Mouse (Mus musculus) kidney, adult 11 months (tissue): ENCODE measurements around the gene Tmem229b.
"Not testable (repeated sequence)": the region's sequence is repeated elsewhere in the genome, so short reads cannot be mapped to it uniquely, and the experiment has no call there.

Experiments
- DNase-seq: peaks from one replicate; pipeline ENCODE4 v3.0.0; 2022

The Tmem229b gene

DNA sequence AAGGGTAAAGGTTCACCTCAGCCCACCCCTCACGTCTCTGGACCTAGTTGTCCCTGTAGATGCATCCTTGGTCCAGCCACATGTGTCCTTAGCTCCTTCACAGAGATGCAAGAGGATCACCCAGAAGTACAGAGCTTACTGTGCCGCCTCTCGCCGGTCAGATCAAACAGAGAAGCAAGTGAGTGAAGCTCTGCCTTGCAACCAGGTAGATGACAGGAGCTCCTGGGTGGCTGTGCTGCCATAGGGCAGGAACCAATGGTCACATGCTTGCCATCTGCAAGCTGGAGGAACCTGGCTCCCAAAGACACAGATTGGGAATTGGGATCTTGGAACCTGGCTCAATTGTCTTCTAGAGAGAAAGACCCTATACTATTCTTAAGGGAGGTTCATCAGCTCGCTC is 2.0 kb downstream of the Tmem229b start:
- DNase-seq = no peak

DNA sequence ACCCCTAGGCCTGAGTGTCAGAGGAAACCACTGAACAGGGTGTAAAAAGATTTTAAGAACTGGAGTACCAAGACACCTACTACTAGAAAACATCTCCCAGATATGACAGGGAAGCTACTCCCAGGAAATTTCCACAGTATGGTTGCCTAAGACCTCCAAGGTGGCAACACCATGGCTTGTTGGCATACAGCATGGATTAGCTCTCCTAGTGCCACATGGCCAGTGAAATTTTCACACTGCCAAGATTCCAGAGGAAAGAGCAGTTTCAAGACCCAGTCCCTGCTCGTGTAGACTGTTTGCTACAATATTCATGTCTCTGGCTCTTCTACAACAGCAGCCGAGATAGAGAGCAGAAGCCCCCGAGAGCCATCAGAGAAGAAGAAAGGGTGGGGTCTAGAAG is 4.4 kb downstream of the Tmem229b start:
- no peak for DNase-seq

DNA sequence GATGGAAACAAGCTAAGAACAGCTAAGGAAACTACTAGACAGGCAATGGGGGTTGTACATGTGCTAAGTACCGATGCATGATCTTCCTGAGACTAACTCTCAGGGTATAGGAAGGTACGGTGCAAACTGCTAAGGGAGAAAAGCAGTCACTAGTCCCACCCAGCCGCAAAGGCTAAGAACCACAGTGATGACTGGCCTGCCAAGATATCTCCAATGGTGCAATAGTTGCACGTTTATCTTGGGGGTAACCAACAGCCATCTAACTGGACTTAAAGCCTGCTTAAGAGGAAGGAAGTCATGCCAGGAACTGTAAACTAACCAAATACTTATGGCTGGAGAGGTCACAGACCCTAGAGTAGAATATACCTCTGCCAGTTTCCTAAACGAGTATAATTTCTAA is 5.0 kb downstream of the Tmem229b start:
- no peak for DNase-seq

DNA sequence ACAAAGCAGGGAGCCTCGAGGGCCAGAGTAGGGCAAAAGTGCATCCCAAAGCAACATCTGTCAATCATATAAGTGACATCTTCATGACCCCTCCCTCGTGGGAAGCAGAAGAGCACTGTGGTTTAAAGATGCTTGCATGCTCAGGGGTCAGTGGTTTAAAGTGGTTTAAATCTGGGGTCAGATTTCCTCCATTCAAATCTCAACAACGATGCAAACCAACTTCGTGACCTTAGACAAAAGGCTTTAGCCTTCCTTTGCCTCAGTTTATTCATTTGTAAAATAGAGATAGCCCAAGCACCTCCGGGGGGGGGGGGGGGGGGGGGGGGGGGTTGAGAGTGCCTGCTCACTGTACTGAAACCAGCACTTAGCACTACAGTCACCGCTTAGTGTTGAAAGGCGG is 10.7 kb downstream of the Tmem229b start:
- no peak for DNase-seq

DNA sequence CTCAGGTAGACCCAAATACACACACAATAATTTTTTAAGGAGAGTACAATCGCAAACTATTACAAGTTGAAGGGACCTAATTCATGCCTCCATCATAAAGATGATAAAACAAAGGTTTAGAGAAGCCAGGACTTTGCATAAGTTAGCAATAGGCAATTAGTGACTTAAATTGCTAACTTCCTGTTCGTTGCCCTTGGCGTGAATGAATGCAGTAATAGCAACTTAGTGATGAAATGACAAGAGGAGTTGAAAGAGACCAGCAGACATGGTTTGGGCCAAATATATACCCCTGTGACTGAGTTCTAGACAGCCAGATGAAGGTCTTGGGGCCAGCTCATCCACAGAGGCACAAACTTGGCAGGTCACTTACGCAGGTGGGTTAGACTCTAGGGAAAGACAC is 11.2 kb downstream of the Tmem229b start:
- no peak for DNase-seq

DNA sequence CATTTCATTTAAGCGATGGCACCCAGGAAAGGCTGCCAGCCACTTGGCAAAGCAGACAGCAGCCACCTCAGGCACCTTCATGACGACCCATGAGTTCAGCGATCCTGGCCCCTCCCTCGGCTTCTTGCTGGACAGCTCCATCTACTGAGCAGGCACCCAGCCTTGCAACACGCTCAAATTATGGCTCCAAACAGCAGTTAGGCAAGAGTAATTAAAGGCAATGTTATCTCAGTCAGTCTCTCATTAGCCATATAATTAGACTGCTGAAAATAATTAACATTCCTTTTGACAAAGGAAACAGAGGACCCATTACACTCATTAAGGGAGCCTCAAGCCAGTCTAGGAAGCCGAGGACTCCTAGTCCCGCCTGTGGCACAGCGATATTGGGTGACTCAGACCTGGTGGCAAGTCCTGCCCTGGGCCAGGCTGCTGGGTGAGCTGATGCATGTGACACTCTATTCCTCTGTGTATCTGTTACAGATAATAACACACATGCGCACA is 19.8 kb downstream of the Tmem229b start:
- no peak for DNase-seq

DNA sequence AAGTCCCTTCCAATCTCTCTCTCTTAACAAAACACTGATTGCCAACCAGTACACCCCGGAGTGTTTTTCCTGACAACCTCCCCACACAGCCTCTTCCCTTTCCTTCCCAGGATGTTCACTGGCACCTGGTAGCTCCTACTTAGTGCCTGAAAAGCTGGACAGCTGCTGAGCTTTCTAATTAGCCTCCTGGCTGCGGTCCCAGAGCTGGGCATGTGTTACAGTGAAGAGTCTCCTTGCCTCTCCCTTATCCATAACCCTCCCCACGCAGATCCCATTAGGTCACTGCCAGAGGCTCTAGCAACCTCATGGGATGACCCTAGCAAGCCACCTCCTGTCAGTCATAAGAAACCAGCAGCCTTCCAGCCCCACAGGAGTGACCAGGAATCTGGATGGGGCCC is 23.4 kb downstream of the Tmem229b start:
- peak; percentile 66 for DNase-seq

DNA sequence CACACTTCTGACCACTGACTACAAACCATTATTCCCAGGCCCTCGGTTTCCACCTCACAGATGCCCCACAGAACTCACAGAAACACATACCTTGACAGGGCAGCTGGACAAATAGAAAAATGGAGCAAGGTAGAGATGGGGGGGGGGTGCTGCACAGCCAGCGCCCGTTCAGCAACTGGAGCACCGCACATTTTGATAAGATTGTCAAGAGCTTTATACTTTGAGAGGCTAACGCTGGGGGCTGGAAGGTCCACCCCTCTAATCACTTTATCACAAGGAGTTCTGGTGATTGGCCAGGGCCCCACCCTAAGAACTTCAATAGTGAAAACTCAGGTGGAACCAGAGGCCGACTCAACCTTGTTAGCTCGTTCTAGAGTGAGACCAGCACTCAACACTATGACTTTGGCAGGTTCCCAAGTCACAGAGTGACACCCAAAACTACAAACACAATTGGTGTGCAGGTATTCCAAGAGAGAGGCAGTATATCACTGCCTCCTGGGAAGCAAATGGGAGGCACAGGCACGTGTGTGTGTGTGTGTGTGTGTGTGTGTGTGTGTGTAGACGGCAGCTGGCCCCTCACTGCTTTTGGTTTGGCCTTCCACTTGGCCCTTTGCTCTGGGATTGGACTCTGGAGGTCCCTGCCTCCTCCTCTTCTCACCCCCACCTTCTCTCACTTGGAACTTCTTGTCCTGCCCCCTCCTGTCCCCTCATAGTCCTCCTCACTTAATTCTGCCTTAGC is 24.0 kb downstream of the Tmem229b start:
- DNase-seq = no peak

DNA sequence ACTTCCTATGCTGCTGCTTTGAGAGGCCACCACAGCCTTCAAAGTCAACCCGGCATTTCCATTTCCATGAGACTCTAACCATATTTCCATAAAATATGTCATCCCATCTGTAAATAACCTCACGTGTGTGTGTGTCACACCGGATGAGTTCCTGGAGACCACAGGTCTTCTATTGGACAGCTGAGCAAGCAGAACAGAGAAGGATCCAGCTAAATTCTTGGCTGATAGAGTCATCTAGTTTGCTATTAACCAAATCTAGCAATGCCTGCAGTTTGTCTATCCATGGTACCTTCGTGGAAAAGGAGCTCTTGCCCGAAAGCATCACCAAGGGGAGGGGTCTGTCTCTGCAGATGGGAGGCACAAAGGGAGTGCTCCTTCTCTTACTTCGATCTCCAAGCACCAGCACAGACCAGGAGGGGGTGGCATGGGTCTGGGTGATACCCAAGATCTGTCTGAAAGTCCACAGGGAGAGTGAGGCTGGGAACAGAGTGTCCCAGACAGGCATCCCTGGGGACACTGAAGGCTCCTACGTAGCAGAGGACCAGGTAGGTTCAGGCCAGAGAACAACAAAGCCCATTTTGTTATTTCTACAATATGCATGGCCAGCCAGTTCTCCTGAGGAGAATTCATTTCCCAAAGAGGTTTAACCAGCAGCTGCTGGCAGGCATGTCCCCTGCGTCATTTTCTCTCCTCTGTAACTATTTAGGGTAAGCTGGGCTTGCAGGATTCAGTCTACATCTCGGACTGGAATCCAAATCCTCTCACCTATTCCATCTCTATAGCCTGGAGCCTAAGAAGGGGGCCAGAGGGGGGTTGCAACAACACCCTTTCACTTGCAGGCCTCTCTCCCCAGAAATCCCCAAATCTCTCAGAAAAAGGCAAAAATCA is 25.2 kb downstream of the Tmem229b start:
- DNase-seq = peak; percentile 25

DNA sequence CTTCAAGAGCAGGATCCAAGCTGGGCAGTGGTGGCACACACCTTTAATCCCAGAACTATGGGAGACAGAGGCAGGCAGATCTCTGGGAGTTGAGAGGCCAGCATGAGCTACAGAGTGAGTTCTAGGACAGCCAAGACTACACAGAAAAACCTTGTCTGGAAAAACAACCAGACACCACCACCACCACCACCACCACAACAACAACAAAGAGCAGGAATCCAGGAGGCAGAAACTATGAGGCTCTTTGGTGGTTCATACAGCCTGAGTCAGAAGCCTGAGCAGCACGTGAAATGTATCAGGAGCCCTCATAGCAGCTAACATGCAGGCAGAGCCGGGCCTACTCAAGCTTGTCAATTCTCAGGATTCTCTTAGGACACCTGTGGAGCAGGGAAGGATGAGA is 26.3 kb downstream of the Tmem229b start:
- DNase-seq = no peak

DNA sequence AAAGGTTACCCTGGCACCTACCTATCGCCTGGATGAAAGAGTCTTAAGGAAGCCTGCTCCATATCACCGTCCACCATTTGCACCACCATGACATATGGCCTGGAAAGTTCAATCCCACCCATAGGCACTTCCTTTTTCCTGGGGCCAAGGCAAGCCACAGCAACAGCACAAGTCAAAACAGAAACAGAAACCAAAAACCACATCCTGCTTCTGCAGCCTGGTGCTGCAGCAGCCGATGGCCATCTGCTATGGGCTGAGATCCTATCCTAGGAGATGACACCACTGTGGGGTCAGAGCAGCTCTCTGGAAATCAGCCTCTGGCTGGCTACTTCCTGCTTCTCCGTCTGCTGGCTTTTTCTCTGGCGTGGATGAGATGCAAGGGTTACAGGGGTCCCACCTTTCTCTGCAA is 26.7 kb downstream of the Tmem229b start:
- DNase-seq = peak; percentile 50

DNA sequence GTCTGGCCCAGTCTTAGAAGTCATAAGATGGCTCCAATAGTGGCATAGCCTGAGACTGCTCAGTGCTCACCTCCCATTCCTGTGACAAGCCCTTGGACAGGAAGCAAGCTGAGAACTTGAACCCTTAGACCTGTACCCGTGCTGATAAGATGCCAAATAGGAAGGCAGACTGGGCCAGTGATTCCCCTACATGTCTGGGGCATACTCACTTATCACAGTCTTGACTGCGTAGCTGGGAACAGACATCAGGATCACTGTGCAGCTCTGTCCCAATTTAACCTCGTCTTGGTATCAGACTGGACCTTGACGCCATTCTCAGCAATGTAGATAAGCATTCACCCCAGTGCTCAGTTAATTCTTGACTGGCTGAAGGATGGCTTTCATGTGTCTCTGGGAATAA is 29.9 kb downstream of the Tmem229b start:
- no peak for DNase-seq

DNA sequence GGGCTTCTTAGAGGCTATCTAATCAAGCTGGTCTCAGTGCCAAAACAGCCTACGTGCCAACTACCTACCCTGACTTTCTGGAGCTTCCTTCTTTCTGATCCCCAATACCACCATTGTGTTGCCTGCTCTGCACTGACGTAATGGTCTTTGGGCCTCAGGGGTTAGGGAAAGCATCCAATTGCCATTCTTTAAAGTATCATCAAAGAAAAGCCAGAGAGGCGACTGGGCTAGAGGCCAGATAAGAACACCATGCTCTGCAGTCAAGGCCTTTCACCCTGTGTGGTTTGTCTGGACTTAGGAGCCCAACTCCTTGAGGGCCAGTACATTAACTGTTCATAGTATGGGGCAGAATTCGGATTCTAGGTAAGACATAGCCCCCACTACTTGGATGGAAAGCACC is 30.3 kb downstream of the Tmem229b start:
- no peak for DNase-seq

DNA sequence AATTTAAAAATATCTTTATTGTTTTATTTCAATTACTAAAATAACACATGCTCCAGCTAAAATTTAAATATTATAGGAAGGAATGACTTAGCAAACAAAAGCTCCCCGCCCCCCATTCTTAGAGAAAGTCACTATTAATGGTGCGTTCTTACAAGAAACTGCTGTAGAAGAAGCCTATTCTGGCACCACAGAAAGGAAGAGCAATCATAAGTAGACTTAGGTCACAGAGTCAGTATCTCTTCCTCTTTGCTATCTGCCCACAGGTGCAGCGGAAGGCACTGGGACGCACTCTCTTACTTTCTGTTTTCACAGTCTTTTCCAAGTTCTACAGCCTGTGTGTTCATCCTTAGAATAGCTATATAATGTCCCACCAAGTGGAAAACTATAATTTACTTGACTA is 31.6 kb downstream of the Tmem229b start:
- DNase-seq = no peak

DNA sequence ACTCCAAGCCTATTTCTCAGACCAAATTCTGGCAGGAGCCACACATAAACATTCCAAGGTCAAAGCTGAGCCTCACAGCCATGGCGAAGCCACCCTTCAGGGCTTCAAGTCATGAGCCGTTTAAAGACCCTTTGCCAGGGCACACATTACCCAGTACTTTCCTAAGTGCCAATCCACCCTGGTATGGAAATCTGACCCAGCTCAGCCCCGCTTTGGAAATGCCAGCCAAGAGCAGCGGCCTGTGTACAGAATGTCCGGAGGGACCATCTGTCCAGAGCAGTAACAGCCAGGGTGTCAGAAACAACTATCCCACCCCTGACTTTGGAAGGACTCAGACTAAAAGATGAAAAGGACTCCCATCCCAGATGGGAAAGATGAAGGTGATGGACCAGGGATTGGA is 32.7 kb downstream of the Tmem229b start:
- no peak for DNase-seq

DNA sequence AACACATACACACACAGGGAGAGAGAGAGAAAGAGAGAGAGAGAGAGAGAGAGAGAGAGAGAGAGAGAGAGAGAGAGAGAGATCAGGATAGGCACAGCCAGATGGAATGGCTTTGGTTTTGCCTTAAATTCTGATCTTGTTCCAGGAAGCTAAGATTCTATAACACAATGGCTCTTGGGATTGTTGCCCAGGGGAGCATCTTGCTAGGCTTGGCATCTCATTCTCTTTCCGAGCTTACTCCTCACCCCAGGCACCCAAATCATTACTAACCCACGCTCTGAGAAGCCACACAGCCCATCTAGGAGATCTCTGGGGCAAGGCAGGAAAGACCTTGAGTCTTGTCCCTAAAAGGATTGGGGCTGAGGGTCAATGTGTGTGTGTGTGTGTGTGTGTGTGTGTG is 33.6 kb downstream of the Tmem229b start:
- no peak for DNase-seq

DNA sequence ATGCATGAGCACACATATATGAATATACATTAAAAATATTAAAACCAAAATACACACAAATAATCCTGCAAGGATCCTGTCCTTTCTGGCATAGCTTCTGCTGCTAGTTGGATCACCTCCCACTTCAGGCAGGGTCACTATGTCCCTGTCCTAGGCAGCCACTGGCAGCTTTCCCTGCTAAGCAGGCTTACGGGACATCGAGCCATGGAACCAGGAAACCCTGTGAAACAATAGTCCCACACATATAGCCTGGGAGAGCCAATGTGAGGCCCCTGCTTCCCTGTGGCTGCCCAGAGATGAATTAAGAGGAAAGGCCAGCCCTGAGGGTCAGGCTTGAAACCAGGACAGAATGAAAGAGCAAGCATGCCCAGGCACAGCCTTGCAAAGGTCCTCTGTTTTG is 35.8 kb downstream of the Tmem229b start:
- DNase-seq = no peak

DNA sequence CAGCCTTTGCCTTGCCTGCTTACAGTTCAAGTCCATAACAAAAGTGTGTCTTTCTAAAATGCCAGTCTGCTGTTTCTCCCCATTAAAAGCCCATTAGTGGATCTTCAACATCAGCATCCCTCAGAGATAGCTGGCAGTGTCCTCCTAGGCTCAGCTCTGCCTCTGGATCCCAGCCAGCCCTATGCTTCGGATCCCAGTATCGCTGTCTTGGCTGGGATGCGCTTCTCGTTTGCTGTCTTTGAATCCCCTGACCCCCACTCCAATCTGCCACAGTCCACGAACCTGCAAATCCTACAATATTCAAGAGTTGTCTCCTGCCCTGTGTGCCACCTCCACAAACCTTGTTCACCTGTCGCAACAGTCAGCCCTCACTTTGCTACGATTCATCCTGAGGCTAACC is 36.7 kb downstream of the Tmem229b start:
- DNase-seq = no peak

DNA sequence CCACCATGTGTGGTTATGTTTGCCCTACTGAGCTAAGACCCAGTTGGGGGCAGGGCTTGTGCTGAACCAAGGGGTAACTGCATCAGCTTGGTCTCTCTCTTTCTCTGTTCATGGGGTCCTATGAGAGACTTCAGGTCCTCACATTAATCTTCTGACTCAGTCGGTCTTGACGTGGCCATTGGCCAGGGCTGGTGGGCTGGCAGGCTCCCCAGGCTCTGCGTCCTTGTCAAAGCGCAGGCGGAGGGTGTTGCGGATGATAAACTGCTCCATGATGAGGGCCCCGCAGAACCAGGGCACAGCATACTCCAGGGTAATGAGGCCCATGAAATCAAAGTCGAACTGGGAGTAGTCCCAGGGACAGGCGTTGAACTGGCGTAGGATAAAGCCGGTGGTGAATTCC is 42.9 kb downstream of the Tmem229b start:
- not testable (repeated sequence) for DNase-seq

DNA sequence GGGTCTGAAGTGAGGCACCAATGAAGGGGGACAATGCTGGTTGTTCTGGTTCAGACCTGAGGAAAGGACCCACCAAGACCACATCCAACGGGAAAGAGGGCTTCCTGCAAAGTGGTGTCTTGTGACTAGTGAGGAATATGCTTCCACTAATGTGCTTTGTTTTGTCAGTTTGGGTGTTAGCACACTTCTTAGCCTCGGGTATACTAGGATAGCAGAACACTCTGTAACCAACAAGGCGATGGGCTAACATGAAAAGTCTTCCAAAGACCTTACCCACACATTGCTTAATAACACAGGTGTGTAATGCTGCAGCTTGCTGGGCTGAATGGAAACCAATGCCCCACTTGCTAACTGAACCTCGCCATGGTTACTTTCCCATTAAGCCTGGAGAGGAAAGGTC is 51.0 kb downstream of the Tmem229b start:
- DNase-seq = no peak

DNA sequence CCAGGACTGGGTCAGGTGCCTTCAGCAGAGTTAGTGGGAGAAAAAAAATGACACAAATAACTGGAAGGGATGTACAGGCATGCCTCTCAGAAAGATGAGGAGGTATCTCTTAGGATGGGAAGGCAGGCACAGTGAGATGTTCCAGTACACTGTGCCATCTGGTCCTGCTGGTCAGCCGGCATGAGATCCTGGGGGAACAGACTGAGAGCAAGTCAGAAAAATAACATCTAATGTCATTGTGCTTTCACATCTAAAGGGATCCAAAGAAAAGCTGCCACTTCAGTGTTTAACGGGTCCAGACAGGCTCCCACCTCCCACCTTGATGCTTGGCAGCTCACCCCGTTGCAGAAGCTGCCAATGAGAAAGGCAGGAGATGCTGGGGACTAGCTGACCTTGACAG is 54.9 kb downstream of the Tmem229b start:
- DNase-seq = no peak

DNA sequence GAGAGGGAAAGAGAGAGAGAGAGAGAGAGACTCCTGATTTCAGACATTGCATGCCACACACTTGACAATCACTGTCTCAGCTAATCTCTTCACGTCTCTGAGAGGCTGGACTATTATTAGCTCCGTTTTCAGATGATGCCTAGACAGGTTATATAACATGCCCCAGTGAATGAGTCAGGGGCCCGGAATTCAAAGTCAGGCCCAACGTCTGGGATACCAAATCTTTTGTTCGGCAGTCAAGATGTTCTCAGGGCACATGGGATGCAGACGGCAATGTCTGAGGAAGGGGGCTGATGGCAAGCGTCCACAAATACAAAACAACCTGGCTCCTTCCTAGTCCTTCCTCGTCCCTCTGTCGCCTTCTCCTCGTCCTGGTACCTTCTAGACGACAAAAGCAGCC is 55.4 kb downstream of the Tmem229b start:
- DNase-seq = no peak

DNA sequence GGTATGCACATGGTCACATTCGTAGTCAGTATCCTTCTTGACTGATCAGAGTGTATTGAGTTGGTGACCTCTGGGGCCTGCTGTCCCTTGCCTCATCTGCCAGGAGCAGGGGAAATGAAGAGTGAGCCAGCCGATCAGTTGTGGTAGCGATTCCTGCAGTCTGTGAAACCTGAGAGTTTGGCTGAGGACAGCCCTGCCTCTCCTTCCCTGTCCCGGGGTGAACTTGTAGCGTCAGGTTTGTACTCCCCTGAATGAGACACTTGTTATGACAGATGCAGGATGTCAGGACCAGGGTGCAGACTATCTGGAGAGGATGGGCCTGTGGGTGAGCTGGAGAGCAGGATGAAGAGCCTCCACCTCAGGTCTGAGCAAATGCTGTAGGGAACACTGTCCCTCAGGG is 59.8 kb downstream of the Tmem229b start:
- DNase-seq = no peak

DNA sequence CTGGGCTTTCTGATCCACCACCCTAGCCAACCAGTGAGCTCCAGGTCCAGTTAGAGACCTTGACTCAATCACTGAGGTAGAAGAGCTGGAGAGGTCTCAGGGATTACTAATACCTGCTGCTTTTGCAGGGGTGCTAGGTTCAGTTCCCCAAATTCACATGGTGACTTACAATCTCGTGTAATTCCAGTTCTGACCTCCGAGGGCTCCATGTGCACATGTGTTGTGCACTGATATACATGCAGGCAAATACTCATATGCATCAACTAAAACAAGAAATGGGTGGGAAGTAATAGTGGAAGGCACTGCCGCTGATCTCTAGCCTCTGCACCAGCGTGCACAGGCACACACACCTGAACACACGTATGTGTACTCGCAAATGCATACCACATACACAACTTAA is 60.3 kb downstream of the Tmem229b start:
- DNase-seq = no peak
